Mouse (Mus musculus) lung, postnatal 0 days (tissue): ENCODE measurements around the gene BC053393. TPM values are rescaled to one million over a fixed set of nuclear protein-coding genes. Genes with fewer than 3 reads are reported as not detected.

Experiments used
- ATAC-seq: fragments of 200-750 bp; cut with Nextera tagmentation; 2 replicates; pipeline ENCODE4 v1.8.0; 2017; ENCODE audit warnings: moderate library complexity
- DNase-seq: peaks from one replicate; pipeline ENCODE4 v3.0.0-alpha.2; 2016; ENCODE audit warnings: low spot score
- H3K27ac ChIP-seq: fragments of 300-500 bp; sonication (generic); 2 replicates; pipeline ENCODE4 v1.5.1; 2014; ENCODE audit warnings: antibody characterized with exemption, mild to moderate bottlenecking, low read length, mixed read lengths
- H3K27me3 ChIP-seq: fragments of 300-500 bp; sonication (generic); replicated peaks from 2 replicates; pipeline ENCODE4 v1.6.1; 2014; ENCODE audit warnings: low read length, mixed read lengths; ENCODE audit not compliant: insufficient read depth
- H3K36me3 ChIP-seq: fragments of 300-500 bp; sonication (generic); 2 replicates; pipeline ENCODE4 v1.6.1; 2014; ENCODE audit warnings: low read length, mixed read lengths; ENCODE audit not compliant: insufficient read depth
- H3K4me1 ChIP-seq: fragments of 300-500 bp; sonication (generic); 2 replicates; pipeline ENCODE4 v1.6.1; 2014; ENCODE audit warnings: antibody characterized with exemption, low read depth, low read length, mixed read lengths; ENCODE audit not compliant: insufficient read depth
- H3K4me2 ChIP-seq: fragments of 300-500 bp; sonication (generic); replicated peaks from 2 replicates; pipeline ENCODE4 v1.6.1; 2014; ENCODE audit warnings: low read depth, mild to moderate bottlenecking, low read length, moderate library complexity, mixed read lengths
- H3K4me3 ChIP-seq: fragments of 300-500 bp; sonication (generic); 2 replicates; pipeline ENCODE4 v1.5.1; 2014; ENCODE audit warnings: low read depth, low read length
- H3K9ac ChIP-seq: fragments of 300-500 bp; sonication (generic); replicated peaks from 2 replicates; pipeline ENCODE4 v1.6.1; 2014; ENCODE audit warnings: low read depth, mild to moderate bottlenecking
- H3K9me3 ChIP-seq: fragments of 300-500 bp; sonication (generic); 2 replicates; pipeline ENCODE4 v1.6.1; 2016; ENCODE audit warnings: low read length, mixed read lengths
- CTCF ChIP-seq: IDR thresholded peaks from 2 replicates; pipeline ENCODE4 v1.5.1; 2016; ENCODE audit warnings: antibody characterized with exemption, mild to moderate bottlenecking
- EP300 ChIP-seq: IDR thresholded peaks from 2 replicates; pipeline ENCODE4 v1.6.1; 2016; ENCODE audit warnings: antibody characterized with exemption, mild to moderate bottlenecking, control low read depth
- WGBS: fragments of 180-500 bp; shearing (Covaris S2); extraction: QIAGEN DNeasy Blood & Tissue Kit; methylation state at CpG from one replicate; pipeline ENCODE4 v1.1.7; 2014; 5-methylcytosine and 5-hydroxymethylcytosine counted together
- polyA plus RNA-seq: library from polyadenylated mRNA; unstranded; fragments of >200 nt; fragmentation: Nextera tagmentation; extraction: Ambion mirVana; gene quantifications from 2 replicates; pipeline ENCODE4 v1.2.1, GENCODE M21; 2015

Gene BC053393
- polyA plus RNA-seq, 1 experiment from 2014 or later = not detected

DNA sequence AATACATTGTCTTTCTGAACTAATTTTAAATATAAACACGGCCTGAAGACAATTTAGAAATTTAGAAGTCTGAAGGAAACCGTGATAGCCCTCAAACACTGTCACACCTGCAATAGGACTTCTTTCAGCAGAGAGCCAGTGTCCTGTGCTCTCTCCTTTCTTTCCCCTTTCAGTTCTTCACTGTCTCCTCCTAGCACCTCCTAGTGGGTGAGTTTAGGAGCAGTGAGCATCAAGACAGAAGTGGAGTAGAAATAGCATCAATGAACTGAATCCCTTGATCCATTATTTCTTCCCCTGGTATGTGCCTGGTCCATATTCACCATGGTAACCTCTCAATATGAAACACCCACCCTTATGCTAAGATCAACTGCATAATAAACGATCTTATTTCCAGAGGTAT lies 65.2 kb downstream of the BC053393 start:
- Histone ChIP-seq H3K27me3 (no peaks in the 10 kb centered on the region), H3K4me2 (no peak overlapping the region), H3K27ac (no peak overlapping the region), H3K36me3 (no peaks in the 10 kb centered on the region), H3K4me1 (no peaks in the 10 kb centered on the region), H3K9ac (no peak overlapping the region), H3K4me3 (no peak overlapping the region), H3K9me3 (no peaks in the 10 kb centered on the region)
- TF ChIP-seq EP300 (no peak), CTCF (no peak)
- no peak for ATAC-seq
- DNase-seq = no peak
- WGBS = 63% methylated on average over 3 of the region's 3 CpGs

Other genes with a start within 250 kb of the BC053393 start
- 0.13 and 0.15 TPM in 2 replicates for gene Itk, start 182.0 kb upstream of the BC053393 start, polyA plus RNA-seq
- not detected in 2 replicates for gene Fam71b, start 175.0 kb upstream of the BC053393 start, polyA plus RNA-seq
- gene Med7, start 134.6 kb upstream of the BC053393 start, polyA plus RNA-seq = 55.9 and 56.7 TPM in 2 replicates
- 0.58 and 0.66 TPM in 2 replicates for gene Havcr2, start 116.6 kb upstream of the BC053393 start, polyA plus RNA-seq
- not detected in 2 replicates for gene Gm12169, start 47.3 kb upstream of the BC053393 start, polyA plus RNA-seq
- not detected in 2 replicates for gene Dppa1, start 57.7 kb downstream of the BC053393 start, polyA plus RNA-seq
- 0.12 TPM in 1 of 2 replicates, not detected in the other for gene Timd2, start 135.5 kb downstream of the BC053393 start, polyA plus RNA-seq
- gene Havcr1, start 163.5 kb downstream of the BC053393 start, polyA plus RNA-seq = 0.33 and 0.51 TPM in 2 replicates
- gene Timd4, start 239.3 kb downstream of the BC053393 start, polyA plus RNA-seq = 0.13 and 0.14 TPM in 2 replicates